Mouse (Mus musculus) heart, embryonic 11.5 days (tissue): ENCODE measurements around the gene Nabp2. TPM values are rescaled to one million over a fixed set of nuclear protein-coding genes. Genes with fewer than 3 reads are reported as not detected.

Source experiments
- ATAC-seq: fragments of 200-750 bp; cut with Nextera tagmentation; replicated peaks from 2 replicates; pipeline ENCODE4 v1.8.0; 2017; ENCODE audit warnings: moderate library complexity; ENCODE audit not compliant: insufficient number of reproducible peaks, low FRiP score, low TSS enrichment
- H3K27ac ChIP-seq: fragments of 300-500 bp; sonication (generic); 2 replicates; pipeline ENCODE4 v1.5.1; 2014; ENCODE audit warnings: mild to moderate bottlenecking, low read depth, low read length
- H3K27me3 ChIP-seq: fragments of 300-500 bp; sonication (generic); 2 replicates; pipeline ENCODE4 v1.6.1; 2014; ENCODE audit warnings: mild to moderate bottlenecking, low read length, mixed read lengths; ENCODE audit not compliant: control insufficient read depth, insufficient read depth
- H3K36me3 ChIP-seq: fragments of 300-500 bp; sonication (generic); 2 replicates; pipeline ENCODE4 v1.6.1; 2014; ENCODE audit warnings: mild to moderate bottlenecking, low read length, moderate library complexity, mixed read lengths; ENCODE audit not compliant: control insufficient read depth, insufficient read depth
- H3K4me1 ChIP-seq: fragments of 300-500 bp; sonication (generic); 2 replicates; pipeline ENCODE4 v1.6.1; 2014; ENCODE audit warnings: low read length; ENCODE audit not compliant: control insufficient read depth, insufficient read depth
- H3K4me2 ChIP-seq: fragments of 300-500 bp; sonication (generic); 2 replicates; pipeline ENCODE4 v1.6.1; 2014; ENCODE audit warnings: mild to moderate bottlenecking, moderate library complexity
- H3K4me3 ChIP-seq: fragments of 300-500 bp; sonication (generic); 2 replicates; pipeline ENCODE4 v1.5.1; 2014; ENCODE audit warnings: low read depth, low read length
- H3K9ac ChIP-seq: fragments of 300-500 bp; sonication (generic); 2 replicates; pipeline ENCODE4 v1.6.1; 2014; ENCODE audit warnings: mild to moderate bottlenecking, low read depth, low read length, moderate library complexity
- H3K9me3 ChIP-seq: fragments of 300-500 bp; sonication (generic); replicated peaks from 2 replicates; pipeline ENCODE4 v1.6.1; 2016; ENCODE audit warnings: low read length; ENCODE audit not compliant: control insufficient read depth
- WGBS: fragments of 180-500 bp; shearing (Covaris S2); extraction: QIAGEN DNeasy Blood & Tissue Kit; methylation state at CpG from one replicate; pipeline ENCODE4 v1.1.7; 2014; ENCODE audit not compliant: insufficient replicate concordance; 5-methylcytosine and 5-hydroxymethylcytosine counted together
- polyA plus RNA-seq: library from polyadenylated mRNA; unstranded; fragments of >200 nt; fragmentation: Nextera tagmentation; extraction: Ambion mirVana; gene quantifications from 2 replicates; pipeline ENCODE4 v1.2.1, GENCODE M21; 2014

Gene Nabp2
- 61.6 and 70.8 TPM in 2 replicates for polyA plus RNA-seq

DNA sequence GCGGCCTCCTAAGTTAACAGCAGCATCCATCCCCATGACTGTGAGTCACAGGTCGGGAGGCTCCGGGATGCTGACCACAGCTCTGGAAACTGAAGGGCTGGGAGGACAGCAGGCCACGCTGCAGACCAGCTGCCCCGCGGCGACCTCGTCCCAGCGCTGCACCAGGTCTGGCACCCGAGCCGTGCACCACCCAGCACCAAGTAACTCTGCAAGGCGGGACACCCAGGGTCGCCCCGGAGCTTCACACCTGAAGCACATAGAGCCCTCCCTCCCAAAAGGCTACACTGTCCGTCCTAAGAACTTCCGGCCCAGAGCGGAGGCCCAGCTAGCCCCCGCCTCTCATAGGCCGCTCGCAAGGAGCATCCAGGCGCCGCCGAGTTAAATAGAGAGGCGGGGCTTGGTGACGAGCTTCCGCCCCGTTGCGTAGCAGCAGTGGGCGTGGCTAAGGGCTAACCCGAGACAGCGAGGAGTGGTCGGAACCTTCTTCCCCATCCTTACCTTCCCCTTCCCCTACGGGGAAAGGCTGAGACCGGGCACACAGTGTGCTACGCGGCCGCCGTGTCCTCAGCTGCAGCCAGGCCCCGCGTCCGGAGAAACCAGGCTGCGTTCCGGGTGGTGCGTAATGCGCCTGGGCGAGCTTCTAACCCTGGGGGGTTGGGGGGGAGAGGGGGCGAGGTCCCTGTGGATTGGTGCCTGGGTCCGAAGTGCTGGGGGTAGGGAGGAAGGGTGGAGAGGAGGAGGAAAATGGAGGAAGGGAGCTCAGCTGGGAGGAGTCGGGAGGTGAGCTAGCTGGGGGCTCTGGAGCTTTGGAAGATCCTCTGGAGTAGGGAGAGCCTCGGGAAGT lies at the start of gene Nabp2, which contains the start of gene Rnf41:
TSS of gene Nabp2 (minus strand) at position 282 of the 844 bp plus-strand sequence.
TSS of gene Rnf41 (plus strand) at position 447 of the 844 bp plus-strand sequence.
- H3K27ac ChIP-seq, result peak within 1 kb of the TSS; percentile 86
- no peaks in the 10 kb centered on the region for H3K27me3 ChIP-seq
- under 1% methylated on average over 50 of the region's 50 CpGs for WGBS
- peak within 1 kb of the TSS; percentile 91 for H3K9ac ChIP-seq
- no peaks in the 10 kb centered on the region for H3K9me3 ChIP-seq
- peaks cover 31% of the 10 kb centered on the region for H3K4me1 ChIP-seq
- H3K4me2 ChIP-seq, result peak within 1 kb of the TSS; percentile 98
- peak; percentile 90 for ATAC-seq
- H3K4me3 ChIP-seq, result peak within 1 kb of the TSS; percentile 93
- H3K36me3 ChIP-seq, result peaks cover 5% of the 10 kb centered on the region; the same call in 1 of the 2 replicates

DNA sequence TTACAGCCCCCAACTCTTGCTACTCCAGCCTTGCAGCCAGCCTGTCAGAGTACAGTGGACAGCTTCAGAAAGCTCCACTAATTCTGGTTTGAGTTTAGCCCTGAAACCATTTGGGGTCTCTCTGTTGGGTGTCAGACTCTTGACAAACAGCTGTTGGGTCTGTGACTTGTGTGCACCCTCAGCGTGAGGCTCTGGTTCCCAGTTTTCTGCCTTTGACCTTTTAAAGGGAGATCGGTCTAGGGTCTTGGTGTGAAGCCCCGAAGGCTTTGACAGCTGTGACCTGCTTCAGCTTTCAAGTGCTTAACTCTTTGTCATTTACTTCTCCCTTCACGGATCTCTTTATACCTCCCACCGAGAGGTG lies 49.0 kb upstream of the Nabp2 start:
- 12% methylated on average over 5 of the region's 5 CpGs for WGBS
- ATAC-seq, result no peak
- H3K9ac ChIP-seq, result peak overlapping the region; percentile 96
- H3K4me1 ChIP-seq, result peaks cover 10% of the 10 kb centered on the region
- peak overlapping the region; percentile 100 for H3K4me3 ChIP-seq
- no peak overlapping the region for H3K27ac ChIP-seq
- H3K9me3 ChIP-seq, result no peaks in the 10 kb centered on the region
- H3K36me3 ChIP-seq, result peaks cover 22% of the 10 kb centered on the region
- H3K4me2 ChIP-seq, result peak overlapping the region; percentile 78
- no peaks in the 10 kb centered on the region for H3K27me3 ChIP-seq

DNA sequence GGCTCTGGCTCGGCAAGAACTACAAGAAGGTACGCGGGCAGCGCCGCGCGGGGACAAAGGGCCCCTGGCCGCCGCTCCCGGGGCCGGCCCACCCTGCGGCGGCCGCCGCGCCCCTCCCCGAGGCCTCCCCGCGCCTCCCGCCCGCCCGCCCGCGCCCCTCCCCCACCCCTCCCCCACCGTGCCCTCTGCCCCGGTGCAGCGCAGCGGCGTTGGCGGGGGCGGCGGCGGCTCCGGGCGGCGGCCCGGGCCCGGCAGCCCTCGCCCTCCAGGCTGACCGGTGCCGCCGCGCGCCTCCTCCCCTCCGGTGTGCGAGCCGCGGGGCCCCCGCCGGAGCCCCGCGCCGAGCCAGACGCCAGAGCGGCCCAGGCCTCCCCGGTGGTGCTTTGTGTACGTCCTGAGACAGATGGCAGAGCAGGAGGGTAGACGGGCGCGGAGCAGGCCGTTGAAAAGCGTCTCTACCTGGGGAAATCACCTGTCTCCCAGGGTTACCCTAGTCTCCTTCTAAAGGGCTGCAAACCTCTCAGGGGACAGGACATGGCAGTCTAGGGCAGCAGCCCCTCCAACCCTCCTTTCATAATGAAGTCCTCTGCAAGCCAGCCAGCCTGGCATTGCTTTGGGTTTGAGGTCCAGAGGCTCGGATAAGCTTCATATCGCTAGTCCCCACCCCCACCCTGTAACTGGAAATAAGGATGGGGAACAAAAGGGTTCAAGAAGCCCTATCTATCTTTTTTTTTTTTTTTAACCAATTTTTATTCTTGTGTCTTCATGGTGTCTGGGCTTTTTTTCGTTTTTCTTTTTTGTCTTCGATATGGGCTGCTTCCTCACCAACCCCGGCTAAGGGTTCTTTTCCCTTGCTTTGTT lies 48.3 kb upstream of the Nabp2 start:
- H3K4me2 ChIP-seq, result peak overlapping the region; percentile 78
- peaks cover 20% of the 10 kb centered on the region for H3K36me3 ChIP-seq
- peak overlapping the region; percentile 96 for H3K27ac ChIP-seq
- no peaks in the 10 kb centered on the region for H3K27me3 ChIP-seq
- H3K9ac ChIP-seq, result peak overlapping the region; percentile 96
- peak; percentile 61 for ATAC-seq
- 2% methylated on average over 16 of the region's 67 CpGs for whole genome bisulfite sequencing
- H3K9me3 ChIP-seq, result no peaks in the 10 kb centered on the region
- H3K4me3 ChIP-seq, result peak overlapping the region; percentile 100
- H3K4me1 ChIP-seq, result peaks cover 10% of the 10 kb centered on the region

DNA sequence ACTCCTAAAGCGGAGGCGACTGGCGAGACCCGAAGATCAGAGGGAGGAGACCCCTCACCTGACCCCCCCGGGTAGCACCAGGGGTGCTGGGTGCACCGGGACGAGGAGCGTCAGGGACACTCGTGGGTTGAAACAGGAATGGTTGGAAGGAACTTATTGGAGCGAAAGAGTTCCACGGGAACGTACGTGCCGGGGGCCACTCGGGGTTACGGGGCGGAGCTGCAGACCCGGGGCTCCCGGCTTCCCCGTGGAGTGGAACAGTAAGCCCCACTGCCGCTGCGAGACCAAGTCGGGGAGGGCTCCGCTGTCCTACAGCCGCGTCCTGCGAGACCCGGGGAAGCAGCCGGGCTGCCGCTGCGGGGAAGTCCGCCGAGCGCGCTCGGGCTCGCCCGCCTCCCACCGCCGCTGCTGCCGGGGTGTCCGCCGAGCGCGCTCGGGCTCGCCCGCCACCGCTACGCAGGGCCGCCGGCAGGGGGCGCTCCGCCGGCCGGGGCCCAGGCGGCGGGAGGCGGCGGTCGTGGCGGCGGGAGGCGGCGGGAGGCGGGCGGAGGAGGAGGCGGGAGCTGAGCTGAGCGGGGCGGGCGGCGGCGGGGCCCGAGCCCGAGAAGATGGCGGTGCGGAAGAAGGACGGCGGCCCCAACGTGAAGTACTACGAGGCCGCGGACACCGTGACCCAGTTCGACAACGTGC lies 47.6 kb upstream of the Nabp2 start, which contains the start of gene Smarcc2:
TSS of gene Smarcc2 (plus strand) at position 530 of the 690 bp plus-strand sequence.
- WGBS, result under 1% methylated on average over 81 of the region's 86 CpGs

DNA sequence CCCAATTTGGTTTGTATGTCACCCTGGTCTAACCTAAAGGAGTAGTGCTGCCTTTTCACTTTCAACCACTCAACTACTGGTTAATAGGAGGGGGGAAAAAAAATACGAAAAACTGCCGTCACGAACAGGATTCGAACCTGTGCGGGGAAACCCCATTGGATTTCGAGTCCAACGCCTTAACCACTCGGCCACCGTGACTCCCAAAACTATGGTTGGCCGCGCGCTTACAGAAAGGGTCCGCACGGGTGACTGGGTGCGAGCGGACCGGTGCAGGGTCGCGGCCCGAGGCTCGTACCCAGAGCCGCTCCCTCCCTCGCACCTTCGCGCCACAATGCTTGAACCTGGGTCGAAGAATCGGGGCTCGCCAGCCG lies 47.0 kb upstream of the Nabp2 start:
- Histone ChIP-seq H3K27me3 (no peaks in the 10 kb centered on the region), H3K9me3 (no peaks in the 10 kb centered on the region), H3K4me1 (peaks cover 10% of the 10 kb centered on the region), H3K9ac (peak overlapping the region; percentile 96), H3K4me3 (peak overlapping the region; percentile 100), H3K36me3 (peaks cover 9% of the 10 kb centered on the region; the same call in 1 of the 2 replicates), H3K4me2 (peak overlapping the region; percentile 78), H3K27ac (peak overlapping the region; percentile 96)
- ATAC-seq, result peak; percentile 56
- WGBS, result under 1% methylated on average over 29 of the region's 29 CpGs

More for the DNA sequence above, 47.6 kb upstream of the Nabp2 start, which contains the start of gene Smarcc2:
- H3K4me3 ChIP-seq, result peak within 1 kb of the TSS; percentile 100
- peak within 1 kb of the TSS; percentile 96 for H3K27ac ChIP-seq
- peaks cover 12% of the 10 kb centered on the region for H3K36me3 ChIP-seq
- no peaks in the 10 kb centered on the region for H3K27me3 ChIP-seq
- peak within 1 kb of the TSS; percentile 96 for H3K9ac ChIP-seq
- H3K9me3 ChIP-seq, result no peaks in the 10 kb centered on the region
- ATAC-seq, result peak; percentile 84
- H3K4me1 ChIP-seq, result peaks cover 10% of the 10 kb centered on the region
- peak within 1 kb of the TSS; percentile 78 for H3K4me2 ChIP-seq

DNA sequence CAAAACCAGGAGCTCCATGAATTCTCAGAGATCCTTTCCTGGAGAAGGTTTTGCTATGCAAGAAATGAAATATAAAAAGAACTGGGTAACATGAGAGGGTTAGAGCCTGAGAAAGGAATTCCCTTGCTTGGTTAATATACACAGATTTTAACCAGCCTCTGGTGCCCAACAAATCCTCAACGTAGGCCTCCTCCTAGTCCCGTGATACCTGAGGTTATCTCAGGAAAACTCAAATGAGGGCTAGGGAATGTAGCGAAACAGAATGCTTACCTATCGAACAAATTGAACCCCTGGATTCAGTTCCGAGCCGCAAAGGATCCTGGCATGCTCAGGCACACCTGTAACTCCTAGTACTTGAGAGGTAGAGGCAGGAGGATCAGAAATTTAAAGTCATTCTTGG lies 46.4 kb upstream of the Nabp2 start:
- ATAC-seq, result no peak
- H3K9me3 ChIP-seq, result no peaks in the 10 kb centered on the region
- H3K9ac ChIP-seq, result no peak overlapping the region
- H3K27me3 ChIP-seq, result no peaks in the 10 kb centered on the region
- H3K36me3 ChIP-seq, result 0 out of 2 replicates have a peak, but pooled peaks cover 3% of the 10 kb centered on the region
- H3K4me2 ChIP-seq, result peak overlapping the region; percentile 78; the same call in 1 of the 2 replicates
- H3K4me3 ChIP-seq, result no peak overlapping the region
- H3K27ac ChIP-seq, result no peak overlapping the region
- 85% methylated on average over 6 of the region's 6 CpGs for WGBS
- H3K4me1 ChIP-seq, result peaks cover 10% of the 10 kb centered on the region

DNA sequence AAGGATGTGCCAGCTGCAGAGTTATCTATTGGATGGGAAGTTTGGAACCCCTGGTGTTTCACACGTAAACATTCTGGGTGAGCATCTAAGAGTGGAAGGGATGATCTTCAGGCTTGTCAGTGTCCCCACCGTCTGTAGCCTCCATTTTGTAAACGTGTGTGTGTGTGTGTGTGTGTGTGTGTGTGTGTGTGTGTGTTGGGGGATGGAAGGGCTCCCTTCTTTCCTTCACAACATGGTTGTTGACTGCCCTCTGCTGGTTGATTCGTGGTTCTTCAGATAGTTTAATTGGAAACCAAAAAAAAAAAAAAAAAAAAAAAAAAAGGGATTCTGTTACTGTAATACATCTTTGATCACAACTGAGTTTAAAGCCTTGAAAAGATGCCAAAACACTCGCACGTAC lies 44.0 kb upstream of the Nabp2 start:
- Histone ChIP-seq H3K9ac (peak overlapping the region; percentile 13; the same call in 1 of the 2 replicates), H3K4me3 (no peak overlapping the region)
- 2% methylated on average over 6 of the region's 6 CpGs for WGBS

DNA sequence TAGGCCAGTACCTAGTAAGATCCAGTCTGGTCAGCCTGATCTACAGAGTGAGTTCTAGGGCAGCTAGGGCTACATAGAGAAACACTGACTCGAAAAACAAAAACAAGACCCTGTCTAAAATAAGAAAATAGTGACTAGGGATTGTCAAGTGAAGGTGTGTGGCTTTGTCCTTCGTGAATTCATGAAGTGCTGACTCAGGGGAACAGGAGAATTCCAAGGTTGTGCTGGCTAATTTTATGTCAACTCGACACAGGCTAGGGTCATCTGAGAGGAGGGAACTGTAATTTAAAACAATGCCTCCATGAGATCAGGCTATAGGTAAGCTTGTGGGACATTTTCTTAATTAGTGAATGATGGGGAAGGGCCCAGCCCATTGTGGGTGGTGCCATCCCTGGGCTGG lies 43.2 kb upstream of the Nabp2 start:
- no peak overlapping the region for H3K4me3 ChIP-seq
- no peak overlapping the region for H3K9ac ChIP-seq
- H3K36me3 ChIP-seq, result no peaks in the 10 kb centered on the region
- no peaks in the 10 kb centered on the region for H3K9me3 ChIP-seq
- no peak overlapping the region for H3K27ac ChIP-seq
- no peak overlapping the region for H3K4me2 ChIP-seq
- no peaks in the 10 kb centered on the region for H3K27me3 ChIP-seq
- ATAC-seq, result no peak
- H3K4me1 ChIP-seq, result no peaks in the 10 kb centered on the region
- 70% methylated on average over 3 of the region's 3 CpGs for WGBS

More for the DNA sequence above, 44.0 kb upstream of the Nabp2 start:
- Histone ChIP-seq H3K27ac (no peak overlapping the region), H3K4me2 (peak overlapping the region; percentile 45), H3K4me1 (peaks cover 2% of the 10 kb centered on the region; the same call in 1 of the 2 replicates), H3K27me3 (no peaks in the 10 kb centered on the region), H3K36me3 (no peaks in the 10 kb centered on the region), H3K9me3 (no peaks in the 10 kb centered on the region)
- ATAC-seq, result no peak
